Mouse (Mus musculus) intestine, embryonic 14.5 days (tissue): ENCODE results near the gene Mau2. TPM values are rescaled to one million over a fixed set of nuclear protein-coding genes. Genes with fewer than 3 reads are reported as not detected.

Experiments
- ATAC-seq: fragments of 200-750 bp; cut with Nextera tagmentation; replicated peaks from 2 replicates; pipeline ENCODE4 v1.8.0; 2017; ENCODE audit warnings: low read depth, moderate number of reproducible peaks, moderate TSS enrichment, moderate library complexity; ENCODE audit not compliant: low FRiP score, low TSS enrichment
- DNase-seq: peaks from one replicate; pipeline ENCODE4 v3.0.0-alpha.2; 2018; ENCODE audit warnings: low spot score
- H3K27ac ChIP-seq: fragments of 300-500 bp; sonication (generic); 2 replicates; pipeline ENCODE4 v1.5.1; 2014; ENCODE audit warnings: low read depth, mild to moderate bottlenecking, control low read depth
- H3K27me3 ChIP-seq: fragments of 300-500 bp; sonication (generic); replicated peaks from 2 replicates; pipeline ENCODE4 v1.6.1; 2014; ENCODE audit warnings: low read length, control low read depth; ENCODE audit not compliant: control insufficient read depth, insufficient read depth
- H3K36me3 ChIP-seq: fragments of 300-500 bp; sonication (generic); 2 replicates; pipeline ENCODE4 v1.6.1; 2014; ENCODE audit warnings: low read length, control low read depth; ENCODE audit not compliant: control insufficient read depth, insufficient read depth
- H3K4me1 ChIP-seq: fragments of 300-500 bp; sonication (generic); replicated peaks from 2 replicates; pipeline ENCODE4 v1.6.1; 2014; ENCODE audit warnings: low read length, control low read depth, mixed read lengths; ENCODE audit not compliant: control insufficient read depth, insufficient read depth
- H3K4me2 ChIP-seq: fragments of 300-500 bp; sonication (generic); 2 replicates; pipeline ENCODE4 v1.6.1; 2014; ENCODE audit warnings: low read length
- H3K4me3 ChIP-seq: fragments of 300-500 bp; sonication (generic); 2 replicates; pipeline ENCODE4 v1.5.1; 2014; ENCODE audit warnings: low read depth, low read length, control low read depth, mixed read lengths
- H3K9ac ChIP-seq: fragments of 300-500 bp; sonication (generic); 2 replicates; pipeline ENCODE4 v1.6.1; 2014; ENCODE audit warnings: mild to moderate bottlenecking, low read length
- H3K9me3 ChIP-seq: fragments of 300-500 bp; sonication (generic); 2 replicates; pipeline ENCODE4 v1.6.1; 2016; ENCODE audit warnings: low read length, control low read depth; ENCODE audit not compliant: control insufficient read depth
- WGBS: fragments of 180-500 bp; shearing (Covaris S2); extraction: QIAGEN DNeasy Blood & Tissue Kit; methylation state at CpG from one replicate; pipeline ENCODE4 v1.1.7; 2014; 5-methylcytosine and 5-hydroxymethylcytosine counted together
- polyA plus RNA-seq: library from polyadenylated mRNA; unstranded; fragments of >200 nt; fragmentation: Nextera tagmentation; extraction: Ambion mirVana; gene quantifications from 2 replicates; pipeline ENCODE4 v1.2.1, GENCODE M21; 2014

The Mau2 gene
- polyA plus RNA-seq, 1 experiment from 2014 or later, result 46.9 TPM

DNA sequence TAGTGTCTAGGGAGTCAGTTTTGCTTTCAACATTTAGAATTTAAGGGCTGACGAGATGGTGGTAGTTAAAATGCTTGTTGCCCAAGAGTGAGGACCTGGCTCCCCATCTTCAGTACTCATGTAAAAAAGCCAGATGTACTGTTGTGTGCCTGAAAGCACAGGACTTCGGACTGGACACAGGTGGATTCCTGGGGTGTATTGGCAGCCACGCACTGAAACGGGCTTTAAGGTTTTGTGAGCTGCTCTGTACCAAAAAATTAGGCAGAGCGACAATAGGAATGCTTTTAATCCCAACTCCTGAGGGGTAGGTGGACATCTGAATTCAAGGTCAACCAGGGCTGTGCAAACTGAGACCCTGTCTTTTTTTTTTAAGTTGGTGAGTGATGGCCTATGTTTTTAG lies 1.5 kb upstream of the Mau2 start:
- H3K9ac ChIP-seq, result peak overlapping the region; percentile 97

DNA sequence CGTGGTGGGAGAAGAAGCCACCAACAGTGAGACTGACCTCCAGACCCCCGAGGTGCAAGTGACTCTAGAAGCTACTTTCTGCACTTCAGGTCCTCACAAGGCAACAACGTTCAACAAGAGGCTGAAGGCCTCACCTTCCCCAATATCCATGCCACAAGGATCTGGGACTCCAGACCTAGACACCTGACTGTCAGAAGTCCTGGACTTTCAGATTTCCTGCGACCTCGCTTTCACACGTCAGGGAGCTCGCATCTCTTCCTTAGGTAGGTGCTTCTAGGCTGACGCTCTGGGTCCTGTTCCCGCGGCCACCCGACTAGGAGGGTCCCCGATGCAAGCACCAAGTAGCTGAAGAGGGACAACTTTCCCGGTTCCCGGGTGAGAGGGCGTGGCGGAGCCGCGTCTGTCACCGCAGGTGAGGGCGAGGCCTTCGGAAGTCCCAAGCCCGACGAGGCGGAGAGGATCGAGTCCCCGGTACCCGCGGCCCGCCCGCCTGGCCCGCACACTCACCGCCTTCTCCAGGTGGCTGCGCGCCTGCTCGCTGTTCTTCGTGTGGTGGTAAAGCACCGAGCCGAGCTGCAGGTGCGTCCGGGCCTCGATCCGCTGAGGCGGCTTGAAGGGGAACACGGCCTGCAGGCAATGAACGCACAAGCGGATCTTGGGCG lies 518 bp downstream of the Mau2 start:
- DNase-seq (no peak), ATAC-seq (peak; percentile 32)
- 1% methylated on average over 47 of the region's 47 CpGs for WGBS
- H3K27me3 ChIP-seq, result no peaks in the 10 kb centered on the region
- H3K27ac ChIP-seq, result peak overlapping the region; percentile 78; the same call in 1 of the 2 replicates
- H3K4me1 ChIP-seq, result peaks cover 24% of the 10 kb centered on the region
- peak overlapping the region; percentile 100 for H3K4me3 ChIP-seq
- H3K36me3 ChIP-seq, result peaks cover 14% of the 10 kb centered on the region; the same call in 1 of the 2 replicates
- no peaks in the 10 kb centered on the region for H3K9me3 ChIP-seq
- peak overlapping the region; percentile 97 for H3K9ac ChIP-seq
- peak overlapping the region; percentile 95 for H3K4me2 ChIP-seq

More for the DNA sequence above, 1.5 kb upstream of the Mau2 start:
- peaks cover 8% of the 10 kb centered on the region for H3K36me3 ChIP-seq
- DNase-seq (no peak), ATAC-seq (no peak)
- peaks cover 26% of the 10 kb centered on the region for H3K4me1 ChIP-seq
- peak overlapping the region; percentile 85 for H3K4me2 ChIP-seq
- H3K4me3 ChIP-seq, result peak overlapping the region; percentile 100; the same call in 1 of the 2 replicates
- H3K27me3 ChIP-seq, result no peaks in the 10 kb centered on the region
- no peak overlapping the region for H3K27ac ChIP-seq
- H3K9me3 ChIP-seq, result no peaks in the 10 kb centered on the region
- 86% methylated on average over 5 of the region's 5 CpGs for WGBS

DNA sequence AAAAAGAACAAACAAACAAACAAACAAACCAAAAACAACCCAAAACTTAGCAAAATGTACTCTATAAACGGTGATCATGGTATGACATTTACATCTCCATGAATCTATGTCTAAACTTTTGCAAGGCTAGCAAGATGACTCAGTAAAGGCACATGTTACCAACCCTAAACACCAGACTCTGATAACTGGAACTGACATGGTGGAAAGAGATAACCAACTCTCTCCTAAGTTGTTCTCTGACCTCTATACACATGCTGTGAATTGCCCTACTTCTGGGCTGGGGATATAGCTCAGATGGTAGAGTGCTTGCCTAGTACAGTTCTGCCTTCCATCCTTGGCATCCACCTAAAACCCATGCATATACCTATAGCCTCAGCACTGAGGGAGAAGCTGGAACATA lies 4.5 kb downstream of the Mau2 start:
- 86% methylated on average over 1 of the region's 1 CpGs for WGBS
- Histone ChIP-seq H3K4me1 (peaks cover 11% of the 10 kb centered on the region), H3K27ac (no peak overlapping the region), H3K9me3 (no peaks in the 10 kb centered on the region), H3K9ac (no peak overlapping the region), H3K4me2 (no peak overlapping the region), H3K36me3 (peaks cover 18% of the 10 kb centered on the region), H3K27me3 (no peaks in the 10 kb centered on the region), H3K4me3 (no peak overlapping the region)
- DNase-seq (no peak), ATAC-seq (no peak)

GRCm38 (mm10) chr8:70030255-70030654 lies 12.3 kb downstream of the Mau2 start:
- ATAC-seq, result no peak
- H3K36me3 ChIP-seq, result peaks cover 70% of the 10 kb centered on the region
- WGBS, result 92% methylated on average over 1 of the region's 1 CpGs

GRCm38 (mm10) chr8:70026151-70026550 lies 16.4 kb downstream of the Mau2 start:
- Histone ChIP-seq H3K9ac (no peak overlapping the region), H3K9me3 (no peaks in the 10 kb centered on the region), H3K4me1 (no peaks in the 10 kb centered on the region), H3K36me3 (peaks cover 100% of the 10 kb centered on the region), H3K27me3 (no peaks in the 10 kb centered on the region), H3K27ac (no peak overlapping the region), H3K4me2 (no peak overlapping the region), H3K4me3 (no peak overlapping the region)
- 95% methylated on average over 2 of the region's 2 CpGs for WGBS
- ATAC-seq (no peak), DNase-seq (no peak)

More at GRCm38 (mm10) chr8:70030255-70030654, 12.3 kb downstream of the Mau2 start:
- DNase-seq, result no peak
- Histone ChIP-seq H3K9ac (no peak overlapping the region), H3K4me1 (no peaks in the 10 kb centered on the region), H3K9me3 (no peaks in the 10 kb centered on the region), H3K27ac (no peak overlapping the region), H3K4me3 (no peak overlapping the region), H3K27me3 (no peaks in the 10 kb centered on the region), H3K4me2 (no peak overlapping the region)

GRCm38 (mm10) chr8:70023596-70023995 lies 18.9 kb downstream of the Mau2 start:
- Histone ChIP-seq H3K4me1 (no peaks in the 10 kb centered on the region), H3K27me3 (no peaks in the 10 kb centered on the region), H3K4me3 (no peak overlapping the region), H3K36me3 (peaks cover 99% of the 10 kb centered on the region), H3K4me2 (no peak overlapping the region), H3K27ac (no peak overlapping the region), H3K9ac (no peak overlapping the region), H3K9me3 (no peaks in the 10 kb centered on the region)
- DNase-seq (no peak), ATAC-seq (no peak)
- 80% methylated on average over 8 of the region's 8 CpGs for WGBS

GRCm38 (mm10) chr8:70015017-70015416 lies 27.5 kb downstream of the Mau2 start:
- Histone ChIP-seq H3K36me3 (peaks cover 33% of the 10 kb centered on the region), H3K9me3 (no peaks in the 10 kb centered on the region), H3K4me3 (no peak overlapping the region), H3K4me1 (no peaks in the 10 kb centered on the region), H3K4me2 (no peak overlapping the region), H3K9ac (no peak overlapping the region), H3K27ac (no peak overlapping the region), H3K27me3 (no peaks in the 10 kb centered on the region)
- DNase-seq, result no peak
- 70% methylated on average over 1 of the region's 1 CpGs for WGBS
- no peak for ATAC-seq

DNA sequence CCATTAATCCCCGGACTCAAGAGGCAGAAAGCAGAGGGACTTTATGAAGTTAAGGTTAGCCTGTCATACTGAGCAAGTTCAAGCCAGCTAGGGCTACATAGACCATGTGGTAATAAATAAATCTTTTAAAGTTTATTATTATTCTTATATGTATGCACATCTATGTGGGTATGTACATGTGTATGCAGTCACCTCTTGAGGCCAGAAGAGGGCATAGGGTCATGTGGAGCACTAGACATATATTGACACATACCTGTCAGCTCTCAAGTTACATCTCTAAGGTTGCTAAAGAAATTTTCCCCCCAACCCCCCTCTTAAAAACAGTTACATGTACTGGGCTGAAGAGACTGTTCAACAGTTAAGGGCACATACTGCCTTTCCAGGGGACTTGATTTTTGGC lies 29.8 kb downstream of the Mau2 start:
- peaks cover 14% of the 10 kb centered on the region for H3K36me3 ChIP-seq
- H3K9ac ChIP-seq, result no peak overlapping the region
- no peaks in the 10 kb centered on the region for H3K27me3 ChIP-seq
- no peak overlapping the region for H3K27ac ChIP-seq
- no peak overlapping the region for H3K4me2 ChIP-seq
- H3K9me3 ChIP-seq, result no peaks in the 10 kb centered on the region
- 81% methylated on average over 1 of the region's 1 CpGs for WGBS
- no peak for ATAC-seq
- no peak overlapping the region for H3K4me3 ChIP-seq
- H3K4me1 ChIP-seq, result no peaks in the 10 kb centered on the region
- no peak for DNase-seq

GRCm38 (mm10) chr8:70012350-70012749 lies 30.2 kb downstream of the Mau2 start:
- Histone ChIP-seq H3K4me2 (no peak overlapping the region), H3K27ac (no peak overlapping the region), H3K4me3 (no peak overlapping the region), H3K9ac (no peak overlapping the region), H3K9me3 (no peaks in the 10 kb centered on the region), H3K27me3 (no peaks in the 10 kb centered on the region), H3K36me3 (peaks cover 10% of the 10 kb centered on the region), H3K4me1 (no peaks in the 10 kb centered on the region)
- no peak for ATAC-seq
- DNase-seq, result no peak
- WGBS, result 84% methylated on average over 3 of the region's 3 CpGs
